Mouse (Mus musculus) kidney, embryonic 14.5 days (tissue): ENCODE results near the gene Cct8. TPM values are rescaled to one million over a fixed set of nuclear protein-coding genes. Genes with fewer than 3 reads are reported as not detected.

Experiments
- ATAC-seq: fragments of 200-750 bp; cut with Nextera tagmentation; 2 replicates; pipeline ENCODE4 v1.8.0; 2017; ENCODE audit warnings: moderate number of reproducible peaks, mild to moderate bottlenecking, moderate TSS enrichment, moderate library complexity; ENCODE audit not compliant: low FRiP score, low TSS enrichment
- H3K27ac ChIP-seq: fragments of 300-500 bp; sonication (generic); 2 replicates; pipeline ENCODE4 v1.5.1; 2014; ENCODE audit warnings: low read depth, mild to moderate bottlenecking, low read length, moderate library complexity, mixed read lengths
- H3K27me3 ChIP-seq: fragments of 300-500 bp; sonication (generic); 2 replicates; pipeline ENCODE4 v1.6.1; 2014; ENCODE audit warnings: mild to moderate bottlenecking, low read length; ENCODE audit not compliant: control insufficient read depth, insufficient read depth
- H3K36me3 ChIP-seq: fragments of 300-500 bp; sonication (generic); 2 replicates; pipeline ENCODE4 v1.6.1; 2014; ENCODE audit warnings: low read length, mixed read lengths; ENCODE audit not compliant: control insufficient read depth, insufficient read depth
- H3K4me1 ChIP-seq: fragments of 300-500 bp; sonication (generic); 2 replicates; pipeline ENCODE4 v1.6.1; 2014; ENCODE audit warnings: low read length, mixed read lengths; ENCODE audit not compliant: control insufficient read depth, insufficient read depth
- H3K4me2 ChIP-seq: fragments of 300-500 bp; sonication (generic); replicated peaks from 2 replicates; pipeline ENCODE4 v1.6.1; 2014; ENCODE audit warnings: low read depth, mild to moderate bottlenecking, low read length
- H3K4me3 ChIP-seq: fragments of 300-500 bp; sonication (generic); 2 replicates; pipeline ENCODE4 v1.5.1; 2014; ENCODE audit warnings: mild to moderate bottlenecking, low read length
- H3K9ac ChIP-seq: fragments of 300-500 bp; sonication (generic); 2 replicates; pipeline ENCODE4 v1.6.1; 2014; ENCODE audit warnings: low read depth, mild to moderate bottlenecking, low read length, moderate library complexity
- H3K9me3 ChIP-seq: fragments of 300-500 bp; sonication (generic); 2 replicates; pipeline ENCODE4 v1.6.1; 2016; ENCODE audit warnings: low read length; ENCODE audit not compliant: control insufficient read depth
- WGBS: fragments of 180-500 bp; shearing (Covaris S2); extraction: QIAGEN DNeasy Blood & Tissue Kit; methylation state at CpG from one replicate; pipeline ENCODE4 v1.1.7; 2014; 5-methylcytosine and 5-hydroxymethylcytosine counted together
- polyA plus RNA-seq: library from polyadenylated mRNA; unstranded; fragments of >200 nt; fragmentation: Nextera tagmentation; extraction: Ambion mirVana; gene quantifications from 2 replicates; pipeline ENCODE4 v1.2.1, GENCODE M21; 2014

The Cct8 gene
- polyA plus RNA-seq, 1 experiment from 2014 or later = 541 TPM

DNA sequence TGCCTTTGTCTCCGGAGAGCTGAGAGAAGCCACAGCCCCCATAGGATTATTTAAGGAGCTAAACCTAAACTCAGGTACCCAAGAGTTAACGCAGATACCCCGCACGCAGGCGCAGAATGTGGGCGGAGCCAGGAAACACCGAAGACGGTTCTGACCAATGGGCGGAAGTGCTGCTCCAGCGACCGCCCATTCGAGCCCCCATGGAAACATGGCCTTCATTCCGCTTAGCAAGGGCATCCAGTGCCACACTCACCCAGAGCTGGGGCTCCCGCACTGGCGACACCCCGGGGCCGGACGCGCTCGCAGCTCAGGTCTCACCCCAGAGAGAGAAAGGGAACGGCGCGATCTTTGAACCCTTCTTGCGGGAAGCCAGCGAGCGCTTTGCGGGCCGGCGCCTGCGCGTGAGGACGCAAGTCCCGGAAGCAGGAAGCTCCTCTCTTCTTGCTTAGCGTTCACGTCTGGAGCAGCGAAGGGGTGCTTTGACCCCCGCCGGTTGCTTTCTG, 55.4 kb downstream of the Cct8 start, which contains the start of gene Rwdd2b:
Rwdd2b (minus strand) TSS at position 390 of the 503 bp plus-strand sequence.
- H3K4me1 ChIP-seq = peaks cover 9% of the 10 kb centered on the region; the same call in 1 of the 2 replicates
- peak within 1 kb of the TSS; percentile 64 for H3K9ac ChIP-seq
- under 1% methylated on average over 38 of the region's 38 CpGs for WGBS
- H3K27ac ChIP-seq = peak within 1 kb of the TSS; percentile 38; the same call in 1 of the 2 replicates
- no peaks in the 10 kb centered on the region for H3K9me3 ChIP-seq
- H3K36me3 ChIP-seq = no peaks in the 10 kb centered on the region
- no peaks in the 10 kb centered on the region for H3K27me3 ChIP-seq
- ATAC-seq = peak; percentile 98
- peak within 1 kb of the TSS; percentile 71 for H3K4me2 ChIP-seq
- peak within 1 kb of the TSS; percentile 53 for H3K4me3 ChIP-seq

DNA sequence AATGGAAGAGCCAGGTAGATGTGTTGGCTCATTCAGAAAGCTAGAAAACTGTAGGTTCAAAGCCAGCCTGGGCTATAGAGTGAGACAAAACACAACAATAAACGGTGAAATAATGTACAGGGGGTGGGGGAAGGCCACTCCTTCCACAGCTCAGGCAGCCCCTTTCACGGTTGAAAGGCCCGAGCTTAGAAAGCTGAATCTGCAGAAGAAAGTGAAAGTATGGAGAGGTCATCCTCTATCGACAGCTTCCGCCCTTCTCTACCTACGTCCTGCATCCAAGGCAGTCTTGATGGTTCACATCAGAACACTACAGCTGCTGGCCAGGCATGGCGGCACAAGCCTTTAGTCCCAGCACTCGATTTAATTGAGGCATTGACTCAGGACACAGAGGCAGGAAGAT, 57.0 kb downstream of the Cct8 start:
- no peaks in the 10 kb centered on the region for H3K27me3 ChIP-seq
- H3K27ac ChIP-seq = no peak overlapping the region
- H3K4me3 ChIP-seq = no peak overlapping the region
- no peak for ATAC-seq
- WGBS = 93% methylated on average over 8 of the region's 8 CpGs
- no peaks in the 10 kb centered on the region for H3K9me3 ChIP-seq
- no peak overlapping the region for H3K9ac ChIP-seq
- H3K36me3 ChIP-seq = no peaks in the 10 kb centered on the region; the same call in 1 of the 2 replicates
- peaks cover 9% of the 10 kb centered on the region; the same call in 1 of the 2 replicates for H3K4me1 ChIP-seq
- no peak overlapping the region for H3K4me2 ChIP-seq

DNA sequence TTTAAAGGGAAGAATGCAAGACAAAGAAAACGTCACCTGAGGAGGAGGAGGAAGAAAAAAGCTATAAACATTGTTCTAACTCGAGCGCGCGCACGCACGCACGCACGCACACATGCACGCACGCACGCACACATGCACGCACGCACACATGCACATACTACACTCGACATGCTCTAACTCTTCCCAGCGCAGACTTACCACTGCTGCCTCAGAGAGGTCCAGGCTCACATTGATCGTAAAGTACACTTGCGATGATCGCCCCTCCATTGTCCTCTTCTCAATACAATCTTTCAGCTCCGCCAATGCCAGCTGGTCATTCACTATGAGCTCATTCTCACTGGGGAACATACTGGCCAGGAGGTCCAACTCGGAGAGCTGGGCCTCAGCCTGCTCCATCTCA, 58.6 kb downstream of the Cct8 start:
- WGBS = 94% methylated on average over 21 of the region's 21 CpGs
- Histone ChIP-seq H3K9ac (no peak overlapping the region), H3K36me3 (no peaks in the 10 kb centered on the region; the same call in 1 of the 2 replicates)

DNA sequence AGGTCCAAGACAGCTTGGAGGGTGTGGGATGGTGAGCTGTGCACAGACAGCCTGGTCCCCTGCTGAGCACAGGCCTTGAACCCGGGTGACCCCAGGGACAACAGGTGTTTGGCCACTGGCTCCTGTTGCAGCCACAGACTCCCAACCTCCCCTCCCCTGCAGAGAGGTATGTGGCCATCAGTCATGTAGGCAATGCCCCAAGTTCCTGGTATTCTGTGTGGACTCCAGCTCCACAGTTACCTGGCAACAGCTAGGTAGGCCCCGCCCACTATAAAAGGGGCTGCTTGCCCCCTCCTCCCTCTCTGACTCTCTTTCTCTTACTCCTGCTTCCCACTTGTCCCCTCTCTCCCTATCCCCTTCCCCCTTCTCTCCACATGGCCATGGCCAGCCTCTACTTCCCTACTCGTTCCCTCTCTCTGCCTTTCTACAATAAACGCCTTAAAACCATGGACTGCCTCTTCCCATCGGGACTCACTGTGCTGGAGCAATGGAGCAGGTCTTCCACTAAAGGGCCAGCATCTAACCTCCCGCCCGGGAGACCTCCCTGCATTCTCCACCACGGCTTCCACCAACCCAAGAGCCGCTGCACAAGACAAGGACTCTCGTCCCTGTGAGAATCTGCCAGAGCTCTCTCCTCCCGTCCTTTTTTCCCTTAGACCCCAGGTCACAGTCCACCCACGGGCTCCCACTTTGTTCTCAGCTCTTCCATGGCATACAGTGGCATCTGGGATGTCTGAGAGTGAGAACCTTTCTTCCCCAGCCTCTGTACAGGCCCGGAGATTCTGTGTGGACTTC, 60.1 kb downstream of the Cct8 start:
- Histone ChIP-seq H3K4me3 (no peak overlapping the region), H3K27ac (no peak overlapping the region), H3K4me1 (no peaks in the 10 kb centered on the region), H3K4me2 (no peak overlapping the region), H3K27me3 (no peaks in the 10 kb centered on the region), H3K36me3 (no peaks in the 10 kb centered on the region; the same call in 1 of the 2 replicates), H3K9me3 (no peaks in the 10 kb centered on the region), H3K9ac (no peak overlapping the region)
- ATAC-seq = no peak
- WGBS = 92% methylated on average over 13 of the region's 13 CpGs

More for the DNA sequence above, 58.6 kb downstream of the Cct8 start:
- Histone ChIP-seq H3K27me3 (no peaks in the 10 kb centered on the region), H3K27ac (no peak overlapping the region), H3K9me3 (no peaks in the 10 kb centered on the region), H3K4me1 (peaks cover 9% of the 10 kb centered on the region; the same call in 1 of the 2 replicates), H3K4me2 (no peak overlapping the region), H3K4me3 (no peak overlapping the region)
- ATAC-seq = no peak

DNA sequence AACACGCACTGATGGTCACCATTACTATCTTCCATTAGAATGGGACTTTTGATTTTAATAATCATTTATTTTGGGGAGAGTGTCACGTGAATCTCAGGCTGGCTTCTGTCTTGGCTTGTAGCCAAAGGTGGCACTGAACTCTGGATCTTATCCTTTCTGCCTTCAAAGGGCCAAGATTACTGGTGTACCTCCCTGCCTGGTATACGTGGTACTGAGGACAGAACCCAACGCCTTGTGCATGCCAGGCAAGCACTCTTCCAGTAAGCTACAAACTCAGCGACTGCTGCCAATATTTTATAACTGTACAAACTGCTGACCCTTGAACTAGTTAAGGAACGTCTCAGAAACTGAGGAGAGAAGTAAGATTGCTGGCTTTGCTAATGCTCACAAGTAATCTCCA, 60.7 kb downstream of the Cct8 start:
- 79% methylated on average over 6 of the region's 6 CpGs for WGBS
- no peak overlapping the region for H3K4me2 ChIP-seq
- H3K9ac ChIP-seq = no peak overlapping the region
- no peak for ATAC-seq
- H3K4me1 ChIP-seq = no peaks in the 10 kb centered on the region
- H3K9me3 ChIP-seq = no peaks in the 10 kb centered on the region
- no peak overlapping the region for H3K4me3 ChIP-seq
- H3K27me3 ChIP-seq = no peaks in the 10 kb centered on the region
- no peak overlapping the region for H3K27ac ChIP-seq
- no peaks in the 10 kb centered on the region; the same call in 1 of the 2 replicates for H3K36me3 ChIP-seq

DNA sequence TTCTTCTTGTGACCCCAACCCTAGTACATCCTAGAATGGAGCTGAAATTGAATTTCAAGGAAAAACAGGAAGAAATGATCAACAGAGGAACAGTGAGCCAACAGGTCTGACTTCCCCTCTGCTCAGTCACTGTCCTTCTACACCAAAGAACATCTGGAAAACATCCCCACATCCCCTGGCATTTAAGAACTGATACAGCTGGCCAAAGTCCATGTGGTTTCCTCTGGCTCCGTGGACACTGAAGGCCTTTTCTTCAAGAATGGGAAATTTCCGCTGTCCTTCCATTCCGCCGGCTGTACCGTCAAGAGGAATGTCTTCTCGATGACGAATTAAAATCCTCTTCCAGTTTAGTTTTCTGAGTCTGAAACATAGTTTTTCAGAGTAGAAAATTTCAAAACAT, 61.4 kb downstream of the Cct8 start:
- whole genome bisulfite sequencing = 91% methylated on average over 7 of the region's 7 CpGs
- Histone ChIP-seq H3K9me3 (no peaks in the 10 kb centered on the region), H3K36me3 (no peaks in the 10 kb centered on the region; the same call in 1 of the 2 replicates), H3K27me3 (no peaks in the 10 kb centered on the region), H3K27ac (no peak overlapping the region), H3K9ac (no peak overlapping the region), H3K4me2 (no peak overlapping the region), H3K4me3 (no peak overlapping the region), H3K4me1 (no peaks in the 10 kb centered on the region)
- no peak for ATAC-seq

Other genes with a start within 250 kb of the Cct8 start
- gene N6amt1, start 141.7 kb downstream of the Cct8 start, polyA plus RNA-seq = 37.7 and 38.3 TPM in 2 replicates
- gene Ltn1, start 63.3 kb downstream of the Cct8 start, polyA plus RNA-seq = 18.2 and 36.2 TPM in 2 replicates
- gene Rwdd2b, start 55.3 kb downstream of the Cct8 start, polyA plus RNA-seq = 9.5 and 13.7 TPM in 2 replicates
- gene Usp16, start 41.2 kb downstream of the Cct8 start, polyA plus RNA-seq = 46.2 and 48.2 TPM in 2 replicates
- 0.69 and 1.4 TPM in 2 replicates for gene Map3k7cl, start 57.5 kb upstream of the Cct8 start, polyA plus RNA-seq
- gene Bach1, start 203.1 kb upstream of the Cct8 start, polyA plus RNA-seq = 9.8 and 19.6 TPM in 2 replicates